Mouse (Mus musculus) gastrocnemius, postnatal 4 days (tissue): ENCODE measurements around the gene Ear6. TPM values are rescaled to one million over a fixed set of nuclear protein-coding genes. Genes with fewer than 3 reads are reported as not detected.

ENCODE experiments used
- DNase-seq, 2 experiments: peaks; one replicate each; pipeline ENCODE4 v3.0.0; 2021 to 2022; ENCODE audit warnings: low spot score in 2 of 2, mixed read lengths in 2 of 2
- microRNA-seq: library from miRNA; unstranded; fragments of <30 nt; microRNA quantifications from one replicate; pipeline ENCODE4 v1.2.0, GENCODE M21; 2021
- total RNA-seq, 2 experiments: library from RNA; stranded (reverse); gene quantifications; 2 replicates each; pipeline ENCODE4 v1.2.3; 2021

The Ear6 gene
- total RNA-seq, 2 experiments from 2014 or later = not detected

DNA sequence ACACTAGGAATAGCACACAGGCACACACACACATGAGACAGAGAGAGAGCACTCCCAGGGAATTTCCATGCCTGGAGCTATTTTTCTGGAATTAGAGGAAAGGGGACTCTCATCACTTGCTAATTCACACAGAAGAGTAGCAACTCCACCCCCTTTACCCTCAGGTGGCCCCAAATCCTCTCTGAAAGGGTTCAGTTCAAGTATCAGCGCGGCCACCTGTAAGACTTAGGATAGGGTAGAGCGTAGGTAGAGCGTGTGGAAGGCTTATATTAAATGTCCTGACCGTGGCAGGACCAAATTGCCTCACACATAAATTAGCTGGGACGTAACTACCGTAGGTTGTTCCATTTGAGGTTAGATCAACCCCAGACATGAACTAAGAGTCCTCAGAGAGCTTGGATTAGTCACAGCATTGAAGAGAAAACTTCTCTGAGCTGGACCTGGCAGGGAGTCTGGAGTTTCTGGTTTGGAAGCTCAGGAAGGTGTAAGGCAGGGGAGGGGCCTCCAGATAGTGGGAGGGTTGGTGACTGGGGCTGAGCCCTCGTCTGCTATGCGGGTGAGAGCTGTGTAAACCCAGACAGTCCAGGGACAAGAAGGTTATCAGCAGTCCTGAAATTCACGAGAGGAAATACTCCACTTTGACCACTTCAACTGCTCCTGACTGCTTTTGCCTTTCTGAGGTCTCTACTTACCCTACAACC, 39.7 kb downstream of the Ear6 start:
- no peak for DNase-seq

DNA sequence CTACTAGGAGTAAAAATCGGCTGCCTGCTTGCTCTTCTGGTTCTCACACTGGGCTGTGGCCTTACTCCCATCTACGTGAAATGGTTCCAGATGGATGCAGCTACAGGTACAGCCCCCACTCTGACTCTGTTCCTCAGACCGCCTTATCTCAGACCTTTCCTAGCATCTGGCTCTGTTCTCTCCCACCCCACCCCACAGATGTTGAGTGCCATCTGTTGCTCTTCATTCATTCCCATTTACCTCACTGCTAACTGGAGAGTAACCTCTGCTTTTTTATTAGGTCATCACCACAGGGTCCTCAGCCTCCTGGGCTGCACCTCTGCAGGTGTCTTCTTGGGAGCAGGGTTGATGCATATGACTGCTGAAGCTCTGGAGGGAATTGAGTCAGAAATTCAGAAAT, 40.3 kb downstream of the Ear6 start:
- DNase-seq = no peak

DNA sequence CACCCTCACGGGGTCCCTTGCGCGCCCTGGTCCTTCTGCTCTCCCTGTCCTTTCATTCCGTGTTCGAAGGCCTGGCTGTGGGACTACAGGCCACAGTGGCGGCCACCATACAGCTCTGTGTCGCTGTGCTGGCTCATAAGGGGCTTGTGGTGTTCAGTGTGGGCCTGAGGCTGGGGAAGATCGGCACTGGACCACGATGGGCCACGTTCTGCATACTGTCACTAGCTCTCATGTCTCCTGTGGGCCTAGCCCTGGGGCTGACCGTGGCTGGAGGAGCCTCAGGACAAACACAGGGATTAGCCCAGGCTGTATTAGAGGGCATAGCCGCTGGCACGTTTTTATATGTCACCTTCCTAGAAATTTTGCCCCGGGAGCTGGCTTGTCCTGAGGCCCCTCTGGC, 41.6 kb downstream of the Ear6 start:
- DNase-seq = no peak

DNA sequence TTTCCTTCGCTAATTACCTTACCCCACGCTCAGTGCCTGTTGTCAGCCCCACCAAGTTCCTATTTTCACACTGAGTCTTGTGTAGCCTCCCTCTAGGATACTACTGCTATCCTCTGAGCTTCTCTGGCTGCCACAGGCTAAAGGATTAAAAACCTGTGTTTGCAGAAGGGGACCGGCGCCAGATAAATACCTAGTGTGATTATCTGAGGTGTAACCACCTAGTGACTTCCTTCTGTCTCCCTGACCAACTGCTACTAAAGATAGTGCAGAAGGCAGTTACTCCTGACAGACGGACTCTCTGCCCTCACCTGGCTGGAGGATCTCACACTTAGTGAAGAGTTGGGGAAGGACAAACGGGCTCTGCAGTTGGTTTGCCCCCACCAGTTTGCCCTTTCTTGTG, 42.5 kb downstream of the Ear6 start:
- DNase-seq = no peak

DNA sequence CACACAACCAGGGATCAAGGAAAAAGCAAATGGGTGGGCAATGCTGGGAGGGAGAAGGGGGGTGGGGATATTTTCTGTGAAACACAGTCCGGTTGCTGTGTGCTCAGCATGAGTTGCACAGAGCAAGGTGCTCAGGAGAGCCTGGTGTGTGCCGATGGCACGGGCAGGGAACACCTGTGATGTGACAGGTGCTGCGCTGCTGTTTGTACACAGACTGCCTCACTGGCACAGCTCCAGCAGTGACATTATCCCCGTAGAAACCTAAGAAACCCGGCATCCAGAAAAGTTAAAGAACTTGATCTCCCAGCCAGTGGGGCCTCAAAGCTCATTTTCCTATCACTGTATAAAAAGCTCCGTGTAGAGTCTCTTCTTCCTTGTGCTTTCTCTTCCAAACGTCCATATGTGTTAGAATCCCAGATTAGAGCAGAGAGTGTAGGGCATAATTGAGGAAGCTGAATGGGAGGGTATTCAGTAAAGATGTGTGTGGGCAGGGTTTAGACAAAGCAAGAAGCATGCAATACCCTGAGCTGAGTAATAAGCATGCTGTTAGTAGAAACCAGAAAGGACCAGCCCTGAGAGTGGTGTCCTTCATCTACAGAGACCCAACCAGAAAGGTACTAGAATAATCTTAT, 43.2 kb downstream of the Ear6 start:
- no peak for DNase-seq

DNA sequence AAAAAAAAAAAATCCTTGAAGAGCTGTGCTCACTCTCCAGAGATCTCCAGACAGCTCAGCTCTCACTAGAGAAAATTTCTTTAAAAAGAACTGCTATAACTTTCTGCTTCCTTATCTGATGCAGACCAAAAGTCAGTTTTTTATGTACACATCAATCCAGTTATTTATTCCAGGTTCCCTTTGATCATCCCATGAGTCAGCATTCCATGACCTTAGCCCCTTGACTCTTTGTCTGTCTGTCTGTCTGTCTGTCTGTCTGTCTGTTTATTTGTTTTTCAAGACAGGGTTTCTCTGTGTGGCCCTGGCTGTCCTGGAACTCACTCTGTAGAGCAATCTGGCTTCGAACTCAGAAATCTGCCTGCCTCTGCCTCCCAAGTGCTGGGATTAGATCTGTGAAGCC, 45.9 kb downstream of the Ear6 start:
- DNase-seq = no peak

DNA sequence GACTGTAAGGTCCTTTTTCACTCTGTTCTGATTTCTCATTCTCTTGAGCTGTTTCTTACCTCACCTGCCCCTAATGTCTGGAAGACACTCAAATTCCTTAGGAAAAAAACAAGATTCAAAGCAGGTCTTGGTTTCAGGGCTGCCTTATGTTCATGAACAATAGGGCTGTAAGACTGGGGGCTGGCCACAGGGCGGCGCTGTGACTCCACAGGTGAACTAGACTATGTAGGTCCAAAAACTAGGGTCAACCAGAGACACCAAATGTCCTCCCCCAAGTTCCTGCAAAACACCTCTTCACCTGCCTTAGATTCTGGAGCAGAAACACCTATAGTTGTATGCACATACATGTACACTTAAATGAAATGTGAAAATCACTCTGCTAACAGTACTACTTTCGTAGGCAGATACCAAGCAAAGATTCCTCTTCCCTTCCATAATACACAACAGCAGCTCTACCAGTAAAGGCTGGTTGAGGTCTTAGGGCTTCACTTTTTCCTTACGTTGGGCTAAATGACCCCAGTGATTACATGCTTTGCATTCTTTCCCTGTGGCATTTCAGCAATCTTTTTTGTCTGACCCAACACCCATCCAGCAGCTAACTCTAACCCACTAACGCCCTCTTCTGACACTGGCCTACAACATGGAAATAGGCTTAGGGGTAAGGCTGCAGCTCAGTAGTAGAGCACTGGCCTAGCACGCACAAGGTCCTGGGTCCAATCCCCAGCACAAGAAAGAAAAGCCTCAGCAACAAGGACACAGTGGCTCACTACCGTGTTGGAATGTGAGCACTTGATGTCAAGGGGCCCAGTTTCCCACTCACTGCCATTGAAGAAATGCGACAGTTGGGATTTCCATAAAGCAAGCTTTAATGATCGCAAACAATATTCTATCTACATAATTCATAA, 49.6 kb downstream of the Ear6 start:
- peak; percentile 65 to 79 for DNase-seq

DNA sequence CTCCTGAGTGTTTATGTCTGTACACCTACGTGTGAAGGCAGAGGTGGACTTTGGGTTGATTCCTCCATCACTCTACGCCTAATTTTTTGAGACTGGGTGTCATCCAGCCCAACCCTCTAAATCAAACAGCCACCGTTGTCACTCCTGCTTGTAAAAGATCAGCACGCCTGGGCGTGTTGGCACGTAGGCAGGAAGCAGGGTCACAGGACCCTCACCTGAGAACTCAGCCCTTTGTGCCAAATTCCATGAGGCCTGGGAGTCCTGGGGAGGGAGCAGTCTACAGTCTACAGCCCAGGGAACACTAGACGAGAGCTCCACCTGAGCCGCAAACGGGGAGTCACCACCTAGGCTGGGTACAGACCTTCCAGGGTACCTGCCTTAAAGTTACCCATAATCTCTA, 50.3 kb downstream of the Ear6 start:
- no peak for DNase-seq

Small RNA genes lying within 50 kb of the gene (microRNA-seq; reads per million reads assigned to microRNA genes)
- not detected for gene Gm27375

Other genes starting within 250 kb of the Ear6 start
- not detected for gene Gm17078, start 242.4 kb upstream of the Ear6 start, total RNA-seq
- gene Gm4181, start 218.0 kb upstream of the Ear6 start, total RNA-seq = not detected
- gene Gm17079, start 158.2 kb upstream of the Ear6 start, total RNA-seq = not detected
- gene Gm5800, start 136.5 kb upstream of the Ear6 start, total RNA-seq = not detected
- gene Ang4, start 80.1 kb upstream of the Ear6 start, total RNA-seq = not detected
- not detected for gene AY358078, start 53.7 kb upstream of the Ear6 start, total RNA-seq
- 10 to 100 TPM; 11.4 to 14.3 TPM for gene Mettl17, start 31.1 kb downstream of the Ear6 start, total RNA-seq
- under 1 TPM; 0.47 to 0.96 TPM for gene Slc39a2, start 39.2 kb downstream of the Ear6 start, total RNA-seq
- 100 to 1,000 TPM; 315 to 500 TPM for gene Ndrg2, start 60.5 kb downstream of the Ear6 start, total RNA-seq
- gene Tppp2, start 64.7 kb downstream of the Ear6 start, total RNA-seq = not detected
- gene Rnase13, start 69.1 kb downstream of the Ear6 start, total RNA-seq = not detected
- gene Arhgef40, start 131.0 kb downstream of the Ear6 start, total RNA-seq = 10 to 100 TPM; 90.4 to 92.7 TPM
- gene Tmem253, start 162.0 kb downstream of the Ear6 start, total RNA-seq = 1 to 10 TPM; 1.1 to 2.8 TPM
- gene Zfp219, start 167.0 kb downstream of the Ear6 start, total RNA-seq = 10 to 100 TPM; 28.3 to 29.7 TPM
- gene Olfr221, start 188.8 kb downstream of the Ear6 start, total RNA-seq = not detected